Mouse (Mus musculus): ENCODE results near the gene Celsr1. TPM values are rescaled to one million over a fixed set of nuclear protein-coding genes. Genes with fewer than 3 reads are reported as not detected.

The Celsr1 gene
- total and polyA plus RNA-seq, 2 experiments from 2014 or later, result 0.99 to 16.4 TPM

- Histone ChIP-seq H3K27ac (no peak overlapping the region), H3K27me3 (ENCODE audit: insufficient read depth, low read length) (no peaks in the 10 kb centered on the region), H3K9ac (replicated peaks; ENCODE audit: low read length) (no peak overlapping the region), H3K36me3 (ENCODE audit: insufficient read depth, low read length) (no peaks in the 10 kb centered on the region), H3K4me2 (ENCODE audit: low read depth, low read length) (no peak overlapping the region), H3K9me3 (ENCODE audit: low read length) (no peaks in the 10 kb centered on the region), H3K4me1 (ENCODE audit: insufficient read depth, low read length) (no peaks in the 10 kb centered on the region), H3K4me3 (ENCODE audit: low read length) (no peak overlapping the region)
- ATAC-seq (no peak), DNase-seq (ENCODE audit: low spot score) (no peak)
- TF ChIP-seq CTCF (IDR thresholded peaks at IDR 0.05; ENCODE audit: low read depth), result no peak
- 54% methylated on average over 11 of the region's 11 CpGs for WGBS
Measured at GRCm38 (mm10) chr15:85981768-85982415, 51.7 kb downstream of the Celsr1 start.

GRCm38 (mm10) chr15:85977086-85977485, 56.5 kb downstream of the Celsr1 start:
- Histone ChIP-seq H3K9me3 (ENCODE audit: low read length) (no peaks in the 10 kb centered on the region), H3K27me3 (ENCODE audit: insufficient read depth, low read length) (no peaks in the 10 kb centered on the region; the same call in 1 of the 2 replicates), H3K9ac (replicated peaks; ENCODE audit: low read length) (no peak overlapping the region), H3K27ac (no peak overlapping the region), H3K4me2 (ENCODE audit: low read depth, low read length) (no peak overlapping the region), H3K4me1 (ENCODE audit: insufficient read depth, low read length) (0 out of 2 replicates have a peak, but pooled peaks cover 9% of the 10 kb centered on the region), H3K4me3 (ENCODE audit: low read length) (no peak overlapping the region), H3K36me3 (ENCODE audit: insufficient read depth, low read length) (no peaks in the 10 kb centered on the region)
- no peak for TF ChIP-seq CTCF (IDR thresholded peaks at IDR 0.05; ENCODE audit: low read depth)
- WGBS, result 61% methylated on average over 9 of the region's 9 CpGs
- ATAC-seq (no peak), DNase-seq (ENCODE audit: low spot score) (peak; percentile 27)

- Histone ChIP-seq H3K36me3 (ENCODE audit: insufficient read depth, low read length) (no peaks in the 10 kb centered on the region), H3K27me3 (ENCODE audit: insufficient read depth, low read length) (no peaks in the 10 kb centered on the region; the same call in 1 of the 2 replicates), H3K4me2 (ENCODE audit: low read depth, low read length) (peak overlapping the region; percentile 19; the same call in 1 of the 2 replicates), H3K9me3 (ENCODE audit: low read length) (no peaks in the 10 kb centered on the region), H3K4me3 (ENCODE audit: low read length) (no peak overlapping the region), H3K4me1 (ENCODE audit: insufficient read depth, low read length) (0 out of 2 replicates have a peak, but pooled peaks cover 9% of the 10 kb centered on the region), H3K9ac (replicated peaks; ENCODE audit: low read length) (0 out of 2 replicates have a peak overlapping the region, but pooled peaks have one; percentile 5), H3K27ac (no peak overlapping the region; the same call in 1 of the 2 replicates)
- no peak for TF ChIP-seq CTCF (IDR thresholded peaks at IDR 0.05; ENCODE audit: low read depth)
- no peak for ATAC-seq
- 20% methylated on average over 16 of the region's 16 CpGs for WGBS
- DNase-seq (ENCODE audit: low spot score), result peak; percentile 70
Measured at GRCm38 (mm10) chr15:85975746-85976145, 57.8 kb downstream of the Celsr1 start.

GRCm38 (mm10) chr15:85971596-85971995, 62.0 kb downstream of the Celsr1 start:
- Histone ChIP-seq H3K36me3 (ENCODE audit: insufficient read depth, low read length) (no peaks in the 10 kb centered on the region), H3K4me2 (ENCODE audit: low read depth, low read length) (no peak overlapping the region), H3K9me3 (ENCODE audit: low read length) (no peaks in the 10 kb centered on the region), H3K27ac (no peak overlapping the region), H3K27me3 (ENCODE audit: insufficient read depth, low read length) (no peaks in the 10 kb centered on the region; the same call in 1 of the 2 replicates), H3K4me1 (ENCODE audit: insufficient read depth, low read length) (0 out of 2 replicates have a peak, but pooled peaks cover 12% of the 10 kb centered on the region), H3K4me3 (ENCODE audit: low read length) (no peak overlapping the region), H3K9ac (replicated peaks; ENCODE audit: low read length) (no peak overlapping the region)
- DNase-seq (ENCODE audit: low spot score) (no peak), ATAC-seq (no peak)
- no peak for TF ChIP-seq CTCF (IDR thresholded peaks at IDR 0.05; ENCODE audit: low read depth)
- WGBS, result 44% methylated on average over 5 of the region's 5 CpGs

GRCm38 (mm10) chr15:85970441-85970840, 63.1 kb downstream of the Celsr1 start:
- no peak for ATAC-seq
- WGBS, result 60% methylated on average over 8 of the region's 8 CpGs
- no peaks in the 10 kb centered on the region for H3K9me3 ChIP-seq (ENCODE audit: low read length)

GRCm38 (mm10) chr15:85969707-85970153, 63.8 kb downstream of the Celsr1 start:
- H3K4me1 ChIP-seq (ENCODE audit: insufficient read depth, low read length), result 0 out of 2 replicates have a peak, but pooled peaks cover 11% of the 10 kb centered on the region
- no peaks in the 10 kb centered on the region; the same call in 1 of the 2 replicates for H3K27me3 ChIP-seq (ENCODE audit: insufficient read depth, low read length)
- no peak overlapping the region for H3K9ac ChIP-seq (replicated peaks; ENCODE audit: low read length)
- DNase-seq (ENCODE audit: low spot score), result peak; percentile 80
- WGBS, result 19% methylated on average over 3 of the region's 3 CpGs
- no peak overlapping the region for H3K27ac ChIP-seq
- no peak for TF ChIP-seq CTCF (IDR thresholded peaks at IDR 0.05; ENCODE audit: low read depth)
- H3K9me3 ChIP-seq (ENCODE audit: low read length), result no peaks in the 10 kb centered on the region
- no peaks in the 10 kb centered on the region for H3K36me3 ChIP-seq (ENCODE audit: insufficient read depth, low read length)
- H3K4me2 ChIP-seq (ENCODE audit: low read depth, low read length), result no peak overlapping the region
- peak; percentile 76 for ATAC-seq
- H3K4me3 ChIP-seq (ENCODE audit: low read length), result no peak overlapping the region

More at GRCm38 (mm10) chr15:85970441-85970840, 63.1 kb downstream of the Celsr1 start:
- no peak overlapping the region for H3K27ac ChIP-seq
- no peaks in the 10 kb centered on the region for H3K36me3 ChIP-seq (ENCODE audit: insufficient read depth, low read length)
- no peak for DNase-seq (ENCODE audit: low spot score)
- H3K9ac ChIP-seq (replicated peaks; ENCODE audit: low read length), result no peak overlapping the region
- H3K4me1 ChIP-seq (ENCODE audit: insufficient read depth, low read length), result 0 out of 2 replicates have a peak, but pooled peaks cover 13% of the 10 kb centered on the region
- H3K4me2 ChIP-seq (ENCODE audit: low read depth, low read length), result no peak overlapping the region
- TF ChIP-seq CTCF (IDR thresholded peaks at IDR 0.05; ENCODE audit: low read depth), result no peak
- no peaks in the 10 kb centered on the region; the same call in 1 of the 2 replicates for H3K27me3 ChIP-seq (ENCODE audit: insufficient read depth, low read length)
- H3K4me3 ChIP-seq (ENCODE audit: low read length), result no peak overlapping the region

GRCm38 (mm10) chr15:85969291-85969690, 64.3 kb downstream of the Celsr1 start:
- H3K27me3 ChIP-seq (ENCODE audit: insufficient read depth, low read length), result no peaks in the 10 kb centered on the region
- no peaks in the 10 kb centered on the region for H3K9me3 ChIP-seq (ENCODE audit: low read length)
- 0 out of 2 replicates have a peak, but pooled peaks cover 8% of the 10 kb centered on the region for H3K4me1 ChIP-seq (ENCODE audit: insufficient read depth, low read length)
- no peak overlapping the region for H3K4me2 ChIP-seq (ENCODE audit: low read depth, low read length)
- H3K36me3 ChIP-seq (ENCODE audit: insufficient read depth, low read length), result no peaks in the 10 kb centered on the region
- 87% methylated on average over 7 of the region's 7 CpGs for WGBS
- no peak overlapping the region for H3K4me3 ChIP-seq (ENCODE audit: low read length)
- H3K9ac ChIP-seq (replicated peaks; ENCODE audit: low read length), result no peak overlapping the region
- no peak overlapping the region for H3K27ac ChIP-seq
- DNase-seq (ENCODE audit: low spot score), result no peak
- TF ChIP-seq CTCF (IDR thresholded peaks at IDR 0.05; ENCODE audit: low read depth), result no peak
- ATAC-seq, result no peak
